Mouse (Mus musculus) kidney, postnatal 10 days (tissue): ENCODE data around the gene Ptch2.

Source experiments
- DNase-seq: peaks from one replicate; pipeline ENCODE4 v3.0.0; 2021; ENCODE audit warnings: mixed read lengths

The Ptch2 gene

DNA sequence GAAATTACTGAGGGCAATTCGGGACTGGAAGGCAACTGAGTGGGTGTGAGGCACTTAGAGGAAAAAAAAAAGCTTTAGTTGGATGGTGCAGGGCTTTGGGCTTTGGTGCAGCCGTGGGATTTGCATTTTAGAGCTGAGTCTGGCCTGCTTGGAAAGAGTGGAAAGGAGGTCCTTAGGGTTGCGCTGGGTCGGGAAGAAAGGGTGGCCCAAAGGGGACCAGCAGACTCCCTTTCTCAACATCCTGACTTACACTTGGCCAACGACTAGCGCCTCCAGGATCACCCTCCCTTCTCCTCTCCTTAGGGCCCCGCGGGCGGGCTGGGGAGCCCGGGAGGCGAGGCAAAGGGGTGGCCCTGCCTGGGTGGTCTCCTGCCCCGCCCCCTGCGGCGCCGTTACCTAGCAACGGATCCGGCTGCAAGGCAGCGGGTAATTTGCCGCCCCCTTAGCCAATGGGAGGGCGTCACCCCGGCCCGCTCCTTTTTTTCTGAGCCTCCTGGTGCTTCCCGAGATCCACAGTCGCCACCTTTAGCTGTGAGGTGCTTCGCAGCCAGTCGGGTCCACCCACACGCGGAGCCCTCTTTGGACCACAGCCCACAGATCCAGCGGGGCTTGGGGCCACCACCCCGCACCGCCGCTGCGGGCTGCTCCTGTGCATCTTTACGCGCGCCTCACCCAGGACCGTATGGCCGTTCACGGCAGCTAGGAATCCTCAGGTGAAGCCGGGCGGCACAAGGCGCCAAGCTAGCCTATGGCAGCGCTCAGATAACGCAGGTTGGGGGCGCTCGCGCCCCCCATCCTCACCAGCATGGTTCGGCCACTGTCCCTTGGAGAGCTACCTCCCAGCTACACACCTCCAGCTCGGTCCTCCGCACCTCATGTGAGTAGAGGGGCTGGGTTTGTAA is at the start of gene Ptch2:
Gene Ptch2, plus strand, starts transcription at position 525 of the 902 bp plus-strand sequence.
- DNase-seq: peak; percentile 95

DNA sequence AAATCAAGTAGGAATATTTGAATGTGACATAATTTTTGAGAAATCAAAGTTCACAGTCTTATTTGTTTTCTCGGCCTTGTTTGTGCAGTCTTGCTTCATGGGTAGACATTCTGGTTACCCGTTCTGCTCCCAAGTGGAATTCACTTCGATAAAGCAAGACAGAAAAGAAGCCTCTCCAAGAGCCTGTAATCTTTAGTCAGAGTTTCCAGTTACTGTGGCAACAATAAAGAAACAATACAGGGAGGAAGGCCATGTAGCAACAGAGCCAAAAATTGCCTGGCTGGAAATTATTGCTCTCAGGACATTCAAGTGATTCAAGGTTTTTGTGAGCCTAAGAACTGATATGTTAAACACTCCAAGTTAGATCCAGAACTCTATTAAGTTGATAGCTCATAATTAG is 47.0 kb upstream of the Ptch2 start:
- DNase-seq: no peak

DNA sequence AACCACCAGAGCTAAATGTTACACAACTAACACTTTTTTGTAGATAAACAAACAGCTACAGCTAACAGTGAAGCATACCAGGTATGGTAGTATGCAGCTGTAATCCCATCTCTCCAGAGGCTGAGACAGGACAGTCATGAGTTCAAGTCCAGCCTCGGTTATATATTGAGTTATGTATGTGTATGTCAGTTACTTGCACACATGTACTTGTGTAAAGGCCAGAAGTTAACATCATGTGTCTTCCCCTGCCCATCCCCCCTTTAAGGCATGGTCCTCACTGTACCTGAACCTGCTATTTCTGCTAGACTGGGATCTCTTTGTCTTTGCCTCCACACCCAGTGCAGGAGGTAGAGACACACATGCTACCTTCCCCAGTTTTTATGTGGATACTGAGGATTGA is 46.4 kb upstream of the Ptch2 start:
- no peak for DNase-seq

DNA sequence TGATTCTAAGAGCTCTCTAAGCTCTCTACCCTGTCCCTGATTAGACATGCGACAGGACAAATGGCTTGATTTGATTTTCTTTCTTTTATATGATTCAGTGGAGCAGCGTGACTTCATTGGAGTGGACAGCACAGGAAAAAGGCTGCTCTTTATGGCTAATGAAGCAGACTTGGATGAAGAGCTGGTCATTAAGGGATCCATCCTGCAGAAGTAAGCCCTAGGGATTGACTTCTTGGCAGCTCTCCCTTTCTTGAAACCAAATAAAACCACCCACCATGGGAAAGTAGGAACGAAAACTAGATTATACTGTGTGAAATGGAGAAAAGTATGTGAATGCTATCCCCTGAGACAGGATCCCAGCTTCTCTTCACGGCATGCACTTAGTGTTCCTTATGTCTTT is 43.2 kb upstream of the Ptch2 start:
- DNase-seq: peak; percentile 16

DNA sequence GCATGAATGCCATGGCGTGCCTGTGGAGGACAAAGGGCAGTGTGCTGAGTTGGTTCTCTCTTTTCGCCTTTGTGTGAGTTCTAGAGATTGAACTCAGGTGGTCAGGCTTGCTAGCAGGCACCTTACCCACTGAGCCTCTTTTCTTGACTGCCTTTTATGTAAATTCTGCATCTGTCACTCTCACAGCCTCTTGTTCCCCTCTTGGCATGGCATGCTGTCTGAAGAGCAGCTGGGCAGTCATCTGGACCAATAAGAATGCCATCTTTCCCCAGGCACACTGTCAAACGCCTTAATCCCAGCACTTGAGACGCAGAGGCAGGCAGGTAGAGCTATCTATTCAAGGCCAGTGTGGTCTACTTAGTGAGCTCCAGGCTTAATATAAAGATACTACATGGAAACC is 41.9 kb upstream of the Ptch2 start:
- DNase-seq: no peak

DNA sequence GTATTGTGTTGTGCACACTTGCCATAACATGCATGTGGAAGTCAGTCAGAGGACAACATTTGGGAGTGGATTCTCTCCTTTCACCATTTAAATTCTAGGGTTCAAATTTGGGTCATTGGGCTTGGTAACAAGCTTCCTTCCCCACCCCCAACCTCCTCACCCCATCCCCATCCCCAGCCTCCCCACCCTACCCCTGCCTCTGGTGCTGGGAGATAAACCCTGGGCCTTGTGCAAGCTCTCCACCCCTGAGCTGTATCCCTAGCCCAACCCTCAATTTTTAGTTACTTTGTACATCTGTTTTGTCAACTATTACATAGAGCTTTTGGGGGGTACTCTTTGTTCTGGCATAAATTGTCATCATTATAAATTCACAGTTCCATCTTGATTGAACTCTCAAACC is 39.8 kb upstream of the Ptch2 start:
- DNase-seq: no peak

DNA sequence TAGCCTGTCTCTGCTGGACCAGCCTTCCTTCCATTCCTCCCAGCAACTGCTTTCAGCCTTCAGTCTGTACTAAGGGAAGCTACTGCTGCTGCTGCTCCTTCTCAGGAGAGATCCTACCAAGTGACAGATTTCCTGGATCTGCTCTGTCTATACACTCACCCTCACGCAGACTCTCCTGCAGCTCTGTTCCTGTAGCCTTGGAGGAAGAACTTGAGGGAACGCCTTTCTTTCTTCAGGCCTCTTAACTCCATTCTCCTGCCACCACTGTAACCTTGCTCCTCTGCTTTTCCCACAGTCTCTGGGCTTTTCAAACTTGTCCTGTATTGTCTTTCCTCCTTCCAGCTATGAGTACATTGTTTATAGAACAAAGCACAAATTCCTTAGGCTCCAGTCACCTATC is 39.4 kb upstream of the Ptch2 start:
- DNase-seq: no peak

DNA sequence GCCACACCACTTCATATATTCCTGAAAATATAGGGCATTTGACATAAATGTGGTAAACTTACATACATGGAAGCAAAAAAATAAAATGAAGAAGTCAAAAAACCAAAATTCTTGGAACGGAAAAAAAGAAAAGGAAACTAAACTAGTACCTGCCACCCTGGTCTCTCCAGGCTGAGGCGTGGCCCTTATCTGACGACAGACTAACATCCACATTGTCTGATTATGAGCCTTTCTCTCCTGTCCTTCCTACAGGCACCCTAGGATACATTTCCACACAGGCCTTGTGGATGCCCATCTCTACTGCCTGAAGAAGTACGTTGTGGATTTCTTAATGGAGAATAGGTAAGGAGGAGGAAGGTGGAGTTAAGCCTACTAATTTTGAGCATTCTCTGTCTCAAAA is 37.4 kb upstream of the Ptch2 start:
- no peak for DNase-seq

DNA sequence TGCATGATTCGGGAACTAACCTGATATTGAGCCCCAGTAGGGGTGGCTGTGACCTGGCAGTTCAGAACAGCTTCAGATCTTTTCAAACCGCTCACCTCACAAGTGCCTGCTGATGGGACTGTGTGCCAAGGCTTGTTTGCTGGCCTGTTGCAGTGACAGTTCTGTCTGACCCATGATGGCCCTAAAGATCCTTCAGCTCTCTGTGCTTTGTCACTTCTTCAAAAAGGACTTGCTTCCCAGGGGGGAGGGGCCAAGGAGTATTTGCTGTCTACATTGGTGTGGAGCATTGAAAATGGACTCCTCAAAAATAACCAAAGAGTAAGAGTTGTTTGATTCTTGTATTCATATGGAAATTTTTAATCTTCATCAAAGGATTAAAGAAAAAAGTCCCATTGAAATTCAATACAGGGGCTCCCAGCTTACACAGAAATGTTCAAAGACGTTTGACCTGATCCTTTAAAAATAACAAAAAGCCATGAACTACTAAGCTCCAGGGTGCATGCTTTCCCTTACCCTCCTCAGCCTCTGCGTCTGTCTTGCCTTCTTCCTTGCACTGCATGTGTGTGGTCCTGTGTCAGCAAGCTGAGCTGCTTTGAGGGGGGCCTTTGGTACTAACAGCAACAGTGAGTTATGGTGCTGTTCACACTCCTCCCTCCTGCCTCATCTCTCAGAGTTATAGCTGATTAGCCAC is 33.0 kb upstream of the Ptch2 start:
- peak; percentile 26 for DNase-seq

DNA sequence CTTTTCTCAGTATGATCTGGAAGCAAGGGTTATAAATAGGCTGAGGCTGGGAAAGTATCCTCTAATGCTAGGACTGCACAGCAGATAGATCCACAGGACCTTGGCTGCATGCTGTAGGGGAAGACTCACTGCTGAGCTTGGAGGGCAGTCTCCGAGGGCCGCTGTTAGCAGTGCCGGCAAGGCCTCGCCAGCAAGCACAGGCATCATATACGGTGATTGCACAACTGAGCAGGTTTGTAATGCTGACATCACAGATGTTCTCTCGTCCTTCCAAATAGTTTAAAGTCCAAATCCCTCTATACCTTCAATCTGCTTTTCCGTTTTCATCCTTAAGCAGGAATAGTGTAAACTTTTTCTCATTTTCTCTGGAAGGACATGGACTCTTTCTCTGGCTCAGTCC is 27.8 kb upstream of the Ptch2 start:
- no peak for DNase-seq

DNA sequence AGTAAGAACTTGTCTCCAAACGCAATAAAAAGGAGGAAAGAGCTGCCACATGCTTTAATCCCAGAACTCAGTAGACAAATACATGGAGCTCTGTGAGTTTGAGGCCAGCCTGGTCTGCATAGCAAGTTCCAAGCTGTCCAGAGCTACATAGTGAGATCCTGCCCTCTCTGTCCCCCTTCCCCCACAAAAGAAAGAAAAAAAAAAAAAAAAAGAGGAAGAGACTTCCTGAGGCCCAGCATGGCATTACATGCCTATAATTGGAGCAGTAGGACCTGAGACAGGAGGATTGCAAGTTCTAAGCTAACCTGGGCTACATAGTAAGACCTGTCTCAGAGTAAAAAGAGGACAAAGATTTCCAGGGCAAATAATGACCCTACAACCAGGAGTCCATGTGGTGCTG is 26.2 kb upstream of the Ptch2 start:
- DNase-seq: no peak

DNA sequence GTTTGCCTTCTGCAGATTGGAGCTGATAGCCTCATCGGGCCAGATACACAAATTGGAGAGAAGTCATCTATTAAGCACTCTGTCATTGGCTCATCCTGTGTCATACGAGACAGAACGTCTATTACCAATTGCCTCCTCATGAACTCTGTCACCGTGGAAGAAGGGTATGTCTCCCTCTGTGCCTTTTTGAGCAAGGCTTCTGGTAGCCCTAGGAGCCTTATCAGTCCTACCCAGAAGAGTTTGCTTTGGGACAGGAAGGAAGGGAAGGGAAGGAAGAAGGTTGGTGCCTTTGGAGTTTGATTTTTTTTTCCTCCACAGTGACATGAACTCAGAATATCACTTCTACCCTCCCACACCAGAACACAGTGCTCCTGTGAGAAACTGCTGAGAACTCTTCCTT is 25.3 kb upstream of the Ptch2 start:
- no peak for DNase-seq

DNA sequence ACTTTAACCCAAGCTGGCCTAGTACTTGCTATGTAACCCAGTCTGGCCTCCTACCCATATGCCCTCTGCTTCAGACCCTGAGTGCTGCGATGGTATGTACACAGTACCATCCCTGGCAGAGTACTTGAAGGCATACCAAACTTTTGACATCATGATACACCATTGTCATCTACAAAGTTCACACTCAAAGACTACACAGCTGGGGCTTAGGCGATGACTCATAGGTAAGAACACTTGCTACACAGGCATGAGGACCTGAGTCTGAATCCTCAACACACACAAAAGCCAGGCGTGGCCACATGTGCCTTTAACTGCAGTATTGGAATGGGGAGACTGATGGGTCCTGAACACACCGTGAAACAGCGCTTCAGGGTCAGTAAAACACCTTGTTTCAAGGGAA is 24.7 kb upstream of the Ptch2 start:
- no peak for DNase-seq

DNA sequence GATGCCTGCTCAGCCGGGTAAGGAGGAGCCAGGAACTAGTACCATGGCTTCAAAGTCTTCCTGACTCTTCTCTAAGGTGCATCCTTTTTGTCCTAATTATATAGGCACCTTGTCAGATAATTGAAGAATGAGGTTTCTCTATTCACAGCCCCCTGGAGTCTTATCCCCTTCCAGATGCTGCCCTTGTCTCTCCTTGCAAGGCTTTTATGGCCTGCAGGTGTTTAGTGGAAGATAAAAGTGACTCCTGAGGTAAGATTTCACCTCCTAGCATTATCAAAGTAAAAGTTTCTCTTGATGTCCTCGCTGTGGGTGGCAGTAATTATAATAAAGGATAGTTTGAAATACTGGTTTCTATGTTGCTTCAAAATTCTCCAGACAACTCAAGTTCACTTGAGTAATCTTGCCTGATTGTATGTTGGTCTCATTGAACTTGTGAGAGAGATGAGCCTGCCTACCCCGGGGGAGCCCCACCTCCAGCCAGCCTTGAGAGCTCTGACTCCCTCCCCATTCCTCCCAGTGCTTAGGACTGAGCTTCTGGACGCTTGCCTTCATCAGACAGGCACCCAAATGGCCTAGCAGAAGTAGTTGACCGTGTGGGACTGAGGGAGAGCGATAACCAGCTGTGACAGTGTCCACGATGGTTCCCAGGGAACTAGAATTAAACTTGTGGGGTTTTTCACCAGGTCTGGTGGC is 7.8 kb upstream of the Ptch2 start:
- no peak for DNase-seq

DNA sequence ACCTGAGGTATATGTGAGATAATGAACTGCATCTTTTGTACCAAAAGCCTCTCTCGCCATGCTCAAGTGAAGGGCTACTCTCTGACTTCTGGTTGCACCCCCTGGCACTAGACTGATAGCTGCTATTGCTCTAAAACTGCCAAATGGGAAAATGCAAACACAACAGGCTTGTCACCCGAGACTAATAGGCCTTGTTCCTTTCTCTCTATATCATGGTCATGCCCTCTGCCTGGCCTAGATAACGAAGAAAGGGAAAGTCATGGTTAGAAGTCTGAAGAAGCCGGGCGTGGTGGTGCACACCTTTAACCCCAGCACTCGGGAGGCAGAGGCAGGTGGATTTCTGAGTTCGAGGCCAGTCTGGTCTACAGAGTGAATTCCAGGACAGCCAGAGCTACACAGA is 5.3 kb upstream of the Ptch2 start:
- no peak for DNase-seq

DNA sequence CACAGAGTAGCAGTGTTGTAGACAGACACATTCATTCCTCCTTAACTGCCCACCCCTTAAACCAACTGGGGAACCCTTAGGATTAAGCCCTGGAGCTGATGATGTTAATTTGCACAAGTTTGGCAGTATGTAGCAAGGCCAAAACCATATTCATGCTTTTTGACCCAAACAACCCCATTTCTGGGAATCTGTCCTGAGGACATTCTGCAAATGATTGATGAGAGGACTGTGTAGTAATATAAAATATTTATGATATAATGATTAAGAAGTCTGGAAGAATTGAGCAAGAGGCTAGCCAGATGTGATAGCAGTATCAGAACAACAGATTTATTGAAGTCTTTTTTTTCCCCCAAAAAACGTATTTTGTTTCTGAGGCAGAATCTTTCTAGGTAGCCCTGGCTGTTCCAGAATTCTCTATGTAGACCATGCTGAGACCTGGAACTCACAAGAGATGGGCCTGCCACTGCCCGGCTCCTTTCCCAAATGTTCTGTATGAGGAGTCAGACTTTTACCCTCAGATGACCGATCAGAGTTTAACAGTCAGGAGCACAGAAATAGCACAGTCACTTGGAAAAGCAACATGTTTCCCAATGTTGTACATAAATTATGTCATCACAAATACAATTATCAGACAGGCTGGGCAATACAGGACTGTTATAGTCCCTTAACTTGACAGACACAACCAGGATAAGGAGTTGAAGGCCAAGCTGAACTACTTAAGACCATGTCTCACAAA is 1.1 kb upstream of the Ptch2 start:
- DNase-seq: no peak

DNA sequence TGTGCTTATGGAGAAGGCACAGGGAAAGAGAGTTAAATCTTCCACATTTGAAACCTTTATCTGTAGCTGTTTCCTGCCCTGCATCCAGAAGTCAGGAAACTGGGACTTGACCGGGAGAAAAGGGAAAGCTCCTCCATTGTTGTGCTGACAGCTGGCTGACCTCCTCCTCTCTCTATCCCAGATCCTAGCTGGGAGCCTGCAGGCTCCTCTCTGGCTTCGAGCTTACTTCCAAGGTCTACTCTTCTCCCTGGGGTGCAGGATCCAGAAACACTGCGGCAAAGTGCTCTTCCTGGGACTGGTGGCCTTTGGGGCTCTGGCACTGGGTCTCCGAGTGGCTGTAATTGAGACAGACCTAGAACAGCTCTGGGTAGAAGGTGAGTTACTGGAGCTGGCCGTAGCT is 791 bp downstream of the Ptch2 start:
- no peak for DNase-seq

DNA sequence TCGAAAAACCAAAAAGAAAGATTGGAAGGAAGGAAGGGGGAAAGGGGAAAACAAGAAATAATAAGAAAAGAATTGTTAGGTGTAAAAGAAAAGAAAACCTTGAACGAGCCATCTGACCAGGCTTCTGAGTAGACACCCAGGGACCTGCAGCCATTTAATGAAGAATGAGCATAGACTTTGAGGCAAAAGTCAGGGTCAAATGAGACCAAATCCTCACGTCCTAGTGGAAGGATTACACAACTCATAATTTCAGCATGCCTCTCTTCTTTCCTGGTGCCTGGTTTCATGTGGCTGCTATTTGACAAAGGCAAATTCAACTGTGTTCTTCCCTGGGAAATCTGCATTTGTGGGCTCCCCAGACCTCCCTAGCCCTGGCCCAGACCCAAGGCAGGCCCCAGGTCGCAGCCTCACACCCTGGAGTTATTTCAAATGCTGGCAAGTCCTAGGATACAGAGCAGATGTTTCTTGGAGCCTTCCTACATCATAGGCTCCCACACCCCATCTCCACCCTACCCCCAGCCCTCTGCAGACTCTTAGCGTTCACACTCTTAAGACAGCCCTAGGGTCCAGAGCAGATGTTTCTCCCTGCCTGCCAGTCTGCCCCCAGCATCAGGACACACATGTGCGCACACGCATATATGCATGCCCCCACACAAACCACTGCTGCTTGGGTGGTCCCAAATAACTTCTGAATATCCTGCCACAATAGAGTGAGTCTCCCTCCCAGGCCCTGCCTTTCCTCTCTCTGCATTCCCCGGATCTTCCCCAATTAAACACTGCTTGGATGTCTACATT is 2.3 kb downstream of the Ptch2 start:
- peak; percentile 55 for DNase-seq

DNA sequence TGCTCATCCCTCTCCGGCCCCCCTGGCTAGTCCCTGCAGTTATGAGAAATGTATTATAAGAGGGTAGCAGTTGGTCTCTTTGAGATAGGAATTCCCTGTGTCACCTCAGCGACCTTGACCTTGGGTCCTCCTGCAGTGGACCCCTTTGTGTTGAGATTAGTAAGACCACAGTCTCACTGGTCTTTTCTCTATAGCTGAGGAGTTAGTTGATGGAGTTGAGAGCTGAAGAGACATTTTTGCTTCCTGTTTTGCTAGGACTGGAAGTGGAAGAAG is 2.8 kb downstream of the Ptch2 start:
- no peak for DNase-seq

DNA sequence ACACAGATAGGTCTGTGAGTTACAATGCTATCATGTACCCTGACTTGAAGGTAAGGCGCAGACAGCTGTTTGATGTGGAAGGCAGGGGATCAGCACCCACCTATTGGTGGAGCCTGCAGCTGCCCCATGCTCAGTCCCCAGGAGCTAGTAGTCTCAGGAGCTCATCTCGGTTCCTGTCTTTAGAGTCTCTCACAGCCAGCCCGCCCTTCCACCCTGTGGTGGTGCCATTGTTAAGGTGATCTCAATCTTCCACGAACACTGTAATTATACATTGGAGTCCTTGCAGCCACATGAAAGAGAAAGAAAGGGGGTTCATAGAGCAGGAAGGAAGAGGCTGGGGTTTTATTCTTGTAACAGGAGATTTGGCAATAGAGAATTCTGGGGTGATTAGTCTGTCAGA is 4.2 kb downstream of the Ptch2 start:
- DNase-seq: no peak

DNA sequence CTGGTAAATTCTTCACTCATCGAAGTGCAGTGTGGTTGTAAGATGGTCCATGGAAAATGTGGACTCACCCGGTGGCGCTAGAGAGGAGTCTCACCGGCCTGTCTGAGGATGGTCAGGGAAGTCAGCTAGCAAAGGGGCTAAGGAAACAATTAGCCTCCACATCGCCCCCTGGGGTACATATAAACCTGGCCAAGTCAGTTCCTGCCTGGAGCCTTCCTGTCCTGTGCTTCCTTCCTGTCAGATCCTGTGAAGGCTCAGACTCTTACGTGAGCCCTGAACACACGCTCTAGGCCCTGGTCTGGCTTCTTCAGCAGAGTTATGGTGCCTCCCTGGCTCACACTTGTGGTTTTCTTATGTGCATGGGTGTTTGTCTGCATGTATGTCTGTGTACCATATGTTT is 5.3 kb downstream of the Ptch2 start:
- DNase-seq: peak; percentile 75

DNA sequence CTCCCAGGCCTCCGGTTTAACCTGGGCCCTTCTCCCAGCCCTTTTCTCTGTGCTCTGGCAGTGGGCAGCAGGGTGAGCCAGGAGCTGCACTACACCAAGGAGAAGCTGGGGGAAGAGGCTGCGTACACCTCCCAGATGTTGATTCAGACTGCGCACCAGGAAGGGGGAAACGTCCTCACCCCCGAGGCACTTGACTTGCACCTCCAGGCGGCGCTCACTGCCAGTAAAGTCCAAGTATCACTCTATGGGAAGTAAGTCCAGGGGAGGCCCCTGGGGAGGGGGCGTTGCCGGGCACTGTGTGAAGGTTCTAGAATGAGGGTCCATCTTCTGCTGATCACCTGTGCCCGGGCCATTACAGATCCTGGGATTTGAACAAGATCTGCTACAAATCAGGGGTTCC is 8.8 kb downstream of the Ptch2 start:
- no peak for DNase-seq

DNA sequence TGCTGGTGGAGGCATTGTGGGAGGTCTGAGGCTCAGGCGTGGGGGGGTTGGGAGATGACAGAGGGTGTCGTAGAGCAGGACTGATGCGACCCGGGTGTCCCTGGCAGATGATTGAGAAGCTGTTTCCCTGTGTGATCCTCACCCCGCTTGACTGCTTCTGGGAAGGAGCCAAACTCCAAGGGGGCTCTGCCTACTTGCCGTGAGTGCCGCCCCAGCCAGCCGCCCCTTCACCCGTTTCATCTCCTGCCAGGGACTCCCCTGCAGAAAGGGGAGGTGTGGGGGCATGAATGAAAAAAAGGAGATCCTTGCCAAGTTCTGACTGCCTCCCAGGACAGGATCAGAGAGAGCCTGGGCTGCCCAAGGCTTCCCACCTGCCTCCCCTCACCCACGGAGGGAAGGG is 9.3 kb downstream of the Ptch2 start:
- DNase-seq: peak; percentile 52
